Comparison of ENCODE assay signal across 21 mouse cellular contexts in genomic region chr4:144420644-144421043, GRCm38 (mm10). TPM values are rescaled to one million over a fixed set of nuclear protein-coding genes. Genes with fewer than 3 reads are reported as not detected.
DNase-seq lines count a peak whose midpoint lies in the region; ATAC-seq and TF ChIP-seq lines count a peak whose summit lies in the region.
"Had no signal": no experiment of that assay in that cellular context is flagged by ENCODE, and none has a peak within 500 bp of the region (broad histone marks: within the 10 kb centered on the region; RNA-seq: fewer than 3 reads in every experiment).

No protein-coding gene starts in this region.

- no peak for DNase-seq in liver, embryonic 14.5 days (ENCODE audit: low read depth in 3 of 3, low spot score in 3 of 3)
- no peak for DNase-seq in liver, embryonic 11.5 days (ENCODE audit: low spot score)
- DNase-seq in ZHBTc4 (ENCODE audit: low read depth, low spot score), result peak; percentile 76
- no peak for DNase-seq in ovary, postnatal 14 days (ENCODE audit: low spot score)
- no peak for DNase-seq in right cerebral cortex, postnatal 14 days
- DNase-seq: cerebellum, adult 11 months; embryo, embryonic 11 days; right cerebral cortex, postnatal 25 days had no signal

- no peaks in the 10 kb centered on the region for H3K36me3 ChIP-seq in liver, embryonic 14.5 days (replicated peaks; ENCODE audit: control insufficient read depth, insufficient read depth, low read depth)
- H3K36me3 ChIP-seq in liver, embryonic 11.5 days (ENCODE audit: control insufficient read depth, insufficient read depth, low read length), result no peaks in the 10 kb centered on the region
- no peaks in the 10 kb centered on the region for H3K36me3 ChIP-seq in ES-Bruce4 (ENCODE audit: control insufficient read depth, insufficient read depth, low read length, poor library complexity, severe bottlenecking)
- H3K36me3 ChIP-seq: limb, embryonic 13.5 days; midbrain, embryonic 13.5 days had no signal

- no peak overlapping the region for H3K9ac ChIP-seq in liver, embryonic 14.5 days (replicated peaks)
- H3K9ac ChIP-seq in liver, embryonic 11.5 days (ENCODE audit: low read depth, low read length), result no peak overlapping the region
- H3K9ac ChIP-seq in ES-Bruce4 (ENCODE audit: low read depth, poor library complexity, severe bottlenecking), result no peak overlapping the region
- H3K9ac ChIP-seq: limb, embryonic 13.5 days; midbrain, embryonic 13.5 days had no signal

- peak; percentile 50 for TF ChIP-seq CTCF in liver, embryonic 14.5 days (IDR thresholded peaks at IDR 0.05; ENCODE audit: low read depth)
- peak; percentile 57 for TF ChIP-seq CTCF in ES-Bruce4 (IDR thresholded peaks at IDR 0.05; ENCODE audit: low read depth, low read length)

- H3K4me1 ChIP-seq in liver, embryonic 14.5 days (replicated peaks; ENCODE audit: control insufficient read depth in 2 of 2, insufficient read depth in 2 of 2, low read length in 1 of 2), result no peaks in the 10 kb centered on the region
- no peaks in the 10 kb centered on the region for H3K4me1 ChIP-seq in liver, embryonic 11.5 days (replicated peaks; ENCODE audit: control insufficient read depth, insufficient read depth, low read length)
- H3K4me1 ChIP-seq in ES-Bruce4 (ENCODE audit: control insufficient read depth, insufficient read depth, low read length), result no peaks in the 10 kb centered on the region
- H3K4me1 ChIP-seq: limb, embryonic 13.5 days; midbrain, embryonic 13.5 days had no signal

- H3K4me3 ChIP-seq in liver, embryonic 14.5 days (ENCODE audit: insufficient read depth in 1 of 2, low read depth in 2 of 2, low read length in 2 of 2), result no peak overlapping the region
- no peak overlapping the region for H3K4me3 ChIP-seq in liver, embryonic 11.5 days (ENCODE audit: low read depth, low read length)
- no peak overlapping the region for H3K4me3 ChIP-seq in ES-Bruce4 (ENCODE audit: low read depth, low read length)
- H3K4me3 ChIP-seq: limb, embryonic 13.5 days; midbrain, embryonic 13.5 days had no signal

- no peak for ATAC-seq in liver, embryonic 14.5 days (ENCODE audit: insufficient read depth)
- ATAC-seq in liver, embryonic 11.5 days (replicated peaks; ENCODE audit: low FRiP score), result no peak
- ATAC-seq in megakaryocyte-erythroid progenitor cell, adult 5-6 weeks (replicated peaks; ENCODE audit: low FRiP score, low TSS enrichment, poor library complexity, severe bottlenecking), result 0 out of 2 replicates have a peak, but pooled peaks have one; percentile 65
- ATAC-seq: forebrain, embryonic 14.5 days; hindbrain, postnatal 0 days; lung, postnatal 0 days; midbrain, embryonic 13.5 days had no signal

- H3K9me3 ChIP-seq in liver, embryonic 14.5 days (ENCODE audit: control insufficient read depth, low read length), result no peaks in the 10 kb centered on the region
- H3K9me3 ChIP-seq in liver, embryonic 11.5 days (ENCODE audit: control insufficient read depth, low read length), result no peaks in the 10 kb centered on the region
- no peaks in the 10 kb centered on the region for H3K9me3 ChIP-seq in ES-Bruce4 (replicated peaks; ENCODE audit: control insufficient read depth, insufficient read depth, low read length, poor library complexity, severe bottlenecking)
- H3K9me3 ChIP-seq: limb, embryonic 13.5 days had no signal

- no peak for TF ChIP-seq EP300 in liver, embryonic 14.5 days (IDR thresholded peaks at IDR 0.05; ENCODE audit: low read depth)
- no peak for TF ChIP-seq EP300 in ES-Bruce4 (IDR thresholded peaks at IDR 0.05; ENCODE audit: insufficient read depth, low read depth, low read length)

- no peaks in the 10 kb centered on the region for H3K27me3 ChIP-seq in liver, embryonic 14.5 days (ENCODE audit: control insufficient read depth, insufficient read depth, low read length)
- H3K27me3 ChIP-seq in liver, embryonic 11.5 days (replicated peaks; ENCODE audit: control insufficient read depth, insufficient read depth, low read length), result no peaks in the 10 kb centered on the region
- H3K27me3 ChIP-seq in ES-Bruce4 (ENCODE audit: control insufficient read depth, insufficient read depth, low read length, poor library complexity, severe bottlenecking), result no peaks in the 10 kb centered on the region
- H3K27me3 ChIP-seq: limb, embryonic 13.5 days; midbrain, embryonic 13.5 days had no signal

- H3K4me2 ChIP-seq in liver, embryonic 14.5 days (ENCODE audit: low read depth), result no peak overlapping the region
- no peak overlapping the region for H3K4me2 ChIP-seq in liver, embryonic 11.5 days
- H3K4me2 ChIP-seq: limb, embryonic 13.5 days; midbrain, embryonic 13.5 days had no signal

- no peak for TF ChIP-seq POLR2A in ES-Bruce4 (IDR thresholded peaks at IDR 0.05; ENCODE audit: insufficient read depth, low read length)

- H3K27ac ChIP-seq in liver, embryonic 14.5 days, result no peak overlapping the region
- no peak overlapping the region for H3K27ac ChIP-seq in liver, embryonic 11.5 days (ENCODE audit: low read depth, low read length)
- H3K27ac ChIP-seq in ES-Bruce4 (ENCODE audit: insufficient read depth, low read length), result no peak overlapping the region
- H3K27ac ChIP-seq: hindbrain, postnatal 0 days; limb, embryonic 13.5 days; midbrain, embryonic 13.5 days had no signal

RNA-seq across cellular contexts. Expression of gene Pramef12, which starts 12.4 kb away (rescaled TPM):
- polyA plus RNA-seq in liver, embryonic 14.5 days (2012; rRNA removed), result not detected in 2 replicates
- not detected in 2 replicates for polyA plus RNA-seq in liver, embryonic 14.5 days (2014; fragmentation: Nextera tagmentation; extraction: Ambion mirVana)
- polyA plus RNA-seq in liver, embryonic 11.5 days (2014; fragmentation: Nextera tagmentation; extraction: Ambion mirVana), result 0.09 TPM in 1 of 2 replicates, not detected in the other
- polyA plus RNA-seq in ES-Bruce4 (2011; ENCODE audit: insufficient read depth, insufficient read length, low read depth, missing spikeins), result 33.3 and 36.0 TPM in 2 replicates
- not detected in 2 replicates for total RNA-seq in megakaryocyte-erythroid progenitor cell, adult 5-6 weeks (2014; fragmentation: Nextera tagmentation)
- total RNA-seq in megakaryocyte-erythroid progenitor cell, adult 5-6 weeks (2017), result not detected in 2 replicates
- total RNA-seq: adrenal gland, adult 18-20 months; gastrocnemius, adult 8-10 months; heart, postnatal 25 days; hindbrain, postnatal 0 days; layer of hippocampus, adult 18-20 months; left cerebral cortex, adult 18-20 months had no signal
- polyA plus RNA-seq: forebrain, embryonic 14.5 days; hindbrain, postnatal 0 days had no signal

RNA-seq across cellular contexts. Expression of gene 1700012P22Rik, which starts 17.9 kb away (rescaled TPM):
- polyA plus RNA-seq in liver, embryonic 14.5 days (2012; rRNA removed), result not detected in 2 replicates
- polyA plus RNA-seq in liver, embryonic 14.5 days (2014; fragmentation: Nextera tagmentation; extraction: Ambion mirVana), result not detected in 2 replicates
- not detected in 2 replicates for polyA plus RNA-seq in liver, embryonic 11.5 days (2014; fragmentation: Nextera tagmentation; extraction: Ambion mirVana)
- polyA plus RNA-seq in ES-Bruce4 (2011; ENCODE audit: insufficient read depth, insufficient read length, low read depth, missing spikeins), result not detected in 2 replicates
- total RNA-seq in megakaryocyte-erythroid progenitor cell, adult 5-6 weeks (2014; fragmentation: Nextera tagmentation), result not detected in 2 replicates
- not detected in 2 replicates for total RNA-seq in megakaryocyte-erythroid progenitor cell, adult 5-6 weeks (2017)
- total RNA-seq: adrenal gland, adult 18-20 months; gastrocnemius, adult 8-10 months; heart, postnatal 25 days; hindbrain, postnatal 0 days; layer of hippocampus, adult 18-20 months; left cerebral cortex, adult 18-20 months had no signal
- polyA plus RNA-seq: forebrain, embryonic 14.5 days; kidney, embryonic 14.5 days; limb, embryonic 13.5 days; lung, postnatal 0 days; midbrain, embryonic 13.5 days had no signal

RNA-seq across cellular contexts. Expression of gene Gm9944, which starts 32.5 kb away (rescaled TPM):
- polyA plus RNA-seq in liver, embryonic 14.5 days (2012; rRNA removed), result not detected in 2 replicates
- polyA plus RNA-seq in liver, embryonic 14.5 days (2014; fragmentation: Nextera tagmentation; extraction: Ambion mirVana), result not detected in 2 replicates
- not detected in 2 replicates for polyA plus RNA-seq in liver, embryonic 11.5 days (2014; fragmentation: Nextera tagmentation; extraction: Ambion mirVana)
- polyA plus RNA-seq in ES-Bruce4 (2011; ENCODE audit: insufficient read depth, insufficient read length, low read depth, missing spikeins), result not detected in 2 replicates
- not detected in 2 replicates for total RNA-seq in megakaryocyte-erythroid progenitor cell, adult 5-6 weeks (2014; fragmentation: Nextera tagmentation)
- not detected in 2 replicates for total RNA-seq in megakaryocyte-erythroid progenitor cell, adult 5-6 weeks (2017)
- total RNA-seq: adrenal gland, adult 18-20 months; gastrocnemius, adult 8-10 months; heart, postnatal 25 days; hindbrain, postnatal 0 days; layer of hippocampus, adult 18-20 months; left cerebral cortex, adult 18-20 months had no signal
- polyA plus RNA-seq: forebrain, embryonic 14.5 days; hindbrain, postnatal 0 days; kidney, embryonic 14.5 days; limb, embryonic 13.5 days; lung, postnatal 0 days; midbrain, embryonic 13.5 days had no signal

RNA-seq across cellular contexts. Expression of gene Pramef20, which starts 42.9 kb away (rescaled TPM):
- not detected in 2 replicates for polyA plus RNA-seq in liver, embryonic 14.5 days (2012; rRNA removed)
- polyA plus RNA-seq in liver, embryonic 14.5 days (2014; fragmentation: Nextera tagmentation; extraction: Ambion mirVana), result not detected in 2 replicates
- not detected in 2 replicates for polyA plus RNA-seq in liver, embryonic 11.5 days (2014; fragmentation: Nextera tagmentation; extraction: Ambion mirVana)
- not detected in 2 replicates for polyA plus RNA-seq in ES-Bruce4 (2011; ENCODE audit: insufficient read depth, insufficient read length, low read depth, missing spikeins)
- not detected in 2 replicates for total RNA-seq in megakaryocyte-erythroid progenitor cell, adult 5-6 weeks (2014; fragmentation: Nextera tagmentation)
- not detected in 2 replicates for total RNA-seq in megakaryocyte-erythroid progenitor cell, adult 5-6 weeks (2017)
- total RNA-seq: adrenal gland, adult 18-20 months; gastrocnemius, adult 8-10 months; heart, postnatal 25 days; hindbrain, postnatal 0 days; layer of hippocampus, adult 18-20 months; left cerebral cortex, adult 18-20 months had no signal
- polyA plus RNA-seq: forebrain, embryonic 14.5 days; hindbrain, postnatal 0 days; kidney, embryonic 14.5 days; limb, embryonic 13.5 days; lung, postnatal 0 days; midbrain, embryonic 13.5 days had no signal

RNA-seq across cellular contexts. Expression of gene Aadacl3, which starts 42.9 kb away (rescaled TPM):
- not detected in 2 replicates for polyA plus RNA-seq in liver, embryonic 14.5 days (2012; rRNA removed)
- polyA plus RNA-seq in liver, embryonic 14.5 days (2014; fragmentation: Nextera tagmentation; extraction: Ambion mirVana), result not detected in 2 replicates
- polyA plus RNA-seq in liver, embryonic 11.5 days (2014; fragmentation: Nextera tagmentation; extraction: Ambion mirVana), result not detected in 2 replicates
- not detected in 2 replicates for polyA plus RNA-seq in ES-Bruce4 (2011; ENCODE audit: insufficient read depth, insufficient read length, low read depth, missing spikeins)
- not detected in 2 replicates for total RNA-seq in megakaryocyte-erythroid progenitor cell, adult 5-6 weeks (2014; fragmentation: Nextera tagmentation)
- total RNA-seq in megakaryocyte-erythroid progenitor cell, adult 5-6 weeks (2017), result not detected in 2 replicates
- total RNA-seq: adrenal gland, adult 18-20 months; gastrocnemius, adult 8-10 months; heart, postnatal 25 days; hindbrain, postnatal 0 days; layer of hippocampus, adult 18-20 months; left cerebral cortex, adult 18-20 months had no signal
- polyA plus RNA-seq: forebrain, embryonic 14.5 days; hindbrain, postnatal 0 days; kidney, embryonic 14.5 days; limb, embryonic 13.5 days; lung, postnatal 0 days; midbrain, embryonic 13.5 days had no signal

Comparison
In these comparisons a context has a peak if more than half of its experiments do, and no peak if none do; other contexts are left out.
1. RNA of gene Pramef12, which starts 12.4 kb away (polyA plus RNA-seq): 33.3 to 36.0 TPM in ES-Bruce4; not detected in liver, embryonic 14.5 days and 0.09 TPM in liver, embryonic 11.5 days; every median in the first group is over 10 times any median in the second.